Mouse (Mus musculus) hindbrain, embryonic 13.5 days (tissue): ENCODE measurements around the gene Chmp4b. TPM values are rescaled to one million over a fixed set of nuclear protein-coding genes. Genes with fewer than 3 reads are reported as not detected.

Source experiments
- ATAC-seq: fragments of 200-750 bp; cut with Nextera tagmentation; 2 replicates; pipeline ENCODE4 v1.8.0; 2017; ENCODE audit warnings: moderate TSS enrichment; ENCODE audit not compliant: low FRiP score
- H3K27ac ChIP-seq: fragments of 300-500 bp; sonication (generic); 2 replicates; pipeline ENCODE4 v1.5.1; 2015; ENCODE audit warnings: inconsistent platforms, mild to moderate bottlenecking, moderate library complexity
- H3K27me3 ChIP-seq: fragments of 300-500 bp; sonication (generic); 2 replicates; pipeline ENCODE4 v1.6.1; 2015; ENCODE audit warnings: mild to moderate bottlenecking, inconsistent platforms
- H3K36me3 ChIP-seq: fragments of 300-500 bp; sonication (generic); 2 replicates; pipeline ENCODE4 v1.6.1; 2015; ENCODE audit warnings: mild to moderate bottlenecking, inconsistent platforms
- H3K4me1 ChIP-seq: fragments of 300-500 bp; sonication (generic); replicated peaks from 2 replicates; pipeline ENCODE4 v1.6.1; 2015; ENCODE audit warnings: inconsistent platforms
- H3K4me2 ChIP-seq: fragments of 300-500 bp; sonication (generic); 2 replicates; pipeline ENCODE4 v1.6.1; 2015; ENCODE audit warnings: inconsistent platforms, mild to moderate bottlenecking, moderate library complexity
- H3K4me3 ChIP-seq: fragments of 300-500 bp; sonication (generic); 2 replicates; pipeline ENCODE4 v1.5.1; 2015; ENCODE audit warnings: mild to moderate bottlenecking, inconsistent platforms
- H3K9ac ChIP-seq: fragments of 300-500 bp; sonication (generic); 2 replicates; pipeline ENCODE4 v1.6.1; 2015; ENCODE audit warnings: mild to moderate bottlenecking, inconsistent platforms
- H3K9me3 ChIP-seq: fragments of 300-500 bp; sonication (generic); 2 replicates; pipeline ENCODE4 v1.6.1; 2016; ENCODE audit warnings: inconsistent platforms
- WGBS: fragments of 180-500 bp; shearing (Covaris S2); methylation state at CpG from one replicate; pipeline ENCODE4 v1.1.7; 2015; 5-methylcytosine and 5-hydroxymethylcytosine counted together
- polyA plus RNA-seq: library from polyadenylated mRNA; unstranded; fragments of >200 nt; fragmentation: Nextera tagmentation; extraction: Ambion mirVana; gene quantifications from 2 replicates; pipeline ENCODE4 v1.2.1, GENCODE M21; 2015

Gene Chmp4b
- polyA plus RNA-seq, 1 experiment from 2014 or later: 30.4 TPM

- no peak overlapping the region for H3K4me2 ChIP-seq
- no peak for ATAC-seq
- 0 out of 2 replicates have a peak, but pooled peaks cover 5% of the 10 kb centered on the region for H3K9me3 ChIP-seq
- no peak overlapping the region for H3K9ac ChIP-seq
- H3K27me3 ChIP-seq: no peaks in the 10 kb centered on the region
- no peak overlapping the region for H3K27ac ChIP-seq
- no peak overlapping the region for H3K4me3 ChIP-seq
- no peaks in the 10 kb centered on the region for H3K4me1 ChIP-seq
- peaks cover 79% of the 10 kb centered on the region for H3K36me3 ChIP-seq
These were observed 27.4 kb upstream of the Chmp4b start for GRCm38 (mm10) chr2:154624137-154624536.

GRCm38 (mm10) chr2:154630531-154630930, 21.0 kb upstream of the Chmp4b start:
- no peak for ATAC-seq
- H3K4me3 ChIP-seq: no peak overlapping the region
- no peaks in the 10 kb centered on the region for H3K27me3 ChIP-seq
- H3K36me3 ChIP-seq: peaks cover 84% of the 10 kb centered on the region
- no peak overlapping the region for H3K4me2 ChIP-seq
- no peaks in the 10 kb centered on the region for H3K9me3 ChIP-seq
- no peaks in the 10 kb centered on the region for H3K4me1 ChIP-seq
- WGBS: 78% methylated on average over 5 of the region's 5 CpGs
- no peak overlapping the region for H3K9ac ChIP-seq
- H3K27ac ChIP-seq: no peak overlapping the region

DNA sequence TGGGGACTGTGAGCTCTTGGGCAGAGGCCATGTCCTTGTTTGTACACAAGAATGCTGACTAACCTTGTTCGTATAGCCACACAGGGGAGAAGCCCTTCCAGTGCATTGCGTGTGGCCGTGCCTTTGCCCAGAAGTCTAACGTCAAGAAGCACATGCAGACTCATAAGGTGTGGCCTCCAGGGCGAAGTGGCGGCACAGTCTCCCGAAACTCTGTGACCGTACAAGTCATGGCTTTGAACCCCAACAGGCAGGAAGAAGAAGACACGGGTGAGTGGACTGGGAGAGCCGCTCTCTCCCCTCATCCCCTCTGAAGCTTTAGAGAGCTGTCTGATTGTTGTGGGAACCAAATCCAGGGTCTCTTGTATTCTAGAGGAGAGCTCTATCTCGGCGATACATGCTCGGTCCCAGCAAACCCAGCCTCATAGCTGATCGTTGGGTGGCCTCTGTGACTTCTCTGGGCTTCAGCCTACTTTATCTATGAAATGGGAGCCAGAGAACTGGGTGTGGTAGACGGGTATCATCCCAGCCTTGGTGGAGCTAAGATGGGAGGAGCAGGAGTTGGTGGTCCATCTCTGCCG, 19.2 kb upstream of the Chmp4b start:
- H3K27ac ChIP-seq: no peak overlapping the region
- no peak overlapping the region for H3K9ac ChIP-seq
- H3K27me3 ChIP-seq: no peaks in the 10 kb centered on the region
- H3K4me1 ChIP-seq: no peaks in the 10 kb centered on the region
- no peak overlapping the region for H3K4me3 ChIP-seq
- no peaks in the 10 kb centered on the region for H3K9me3 ChIP-seq
- no peak for ATAC-seq
- H3K36me3 ChIP-seq: peaks cover 80% of the 10 kb centered on the region
- WGBS: 94% methylated on average over 16 of the region's 16 CpGs
- H3K4me2 ChIP-seq: no peak overlapping the region

GRCm38 (mm10) chr2:154633039-154633742, 18.3 kb upstream of the Chmp4b start:
- no peaks in the 10 kb centered on the region for H3K27me3 ChIP-seq
- no peak overlapping the region for H3K4me3 ChIP-seq
- H3K9me3 ChIP-seq: peaks cover 3% of the 10 kb centered on the region; the same call in 1 of the 2 replicates
- 84% methylated on average over 5 of the region's 5 CpGs for WGBS
- H3K27ac ChIP-seq: no peak overlapping the region
- H3K4me2 ChIP-seq: no peak overlapping the region
- peaks cover 83% of the 10 kb centered on the region for H3K36me3 ChIP-seq
- ATAC-seq: no peak
- no peaks in the 10 kb centered on the region for H3K4me1 ChIP-seq
- H3K9ac ChIP-seq: no peak overlapping the region

GRCm38 (mm10) chr2:154633876-154634644, 17.4 kb upstream of the Chmp4b start:
- Histone ChIP-seq H3K9me3 (peaks cover 7% of the 10 kb centered on the region; the same call in 1 of the 2 replicates), H3K4me3 (no peak overlapping the region), H3K4me1 (no peaks in the 10 kb centered on the region), H3K4me2 (no peak overlapping the region), H3K27me3 (no peaks in the 10 kb centered on the region), H3K27ac (no peak overlapping the region), H3K9ac (no peak overlapping the region), H3K36me3 (peaks cover 83% of the 10 kb centered on the region)
- 97% methylated on average over 9 of the region's 9 CpGs for WGBS
- no peak for ATAC-seq

DNA sequence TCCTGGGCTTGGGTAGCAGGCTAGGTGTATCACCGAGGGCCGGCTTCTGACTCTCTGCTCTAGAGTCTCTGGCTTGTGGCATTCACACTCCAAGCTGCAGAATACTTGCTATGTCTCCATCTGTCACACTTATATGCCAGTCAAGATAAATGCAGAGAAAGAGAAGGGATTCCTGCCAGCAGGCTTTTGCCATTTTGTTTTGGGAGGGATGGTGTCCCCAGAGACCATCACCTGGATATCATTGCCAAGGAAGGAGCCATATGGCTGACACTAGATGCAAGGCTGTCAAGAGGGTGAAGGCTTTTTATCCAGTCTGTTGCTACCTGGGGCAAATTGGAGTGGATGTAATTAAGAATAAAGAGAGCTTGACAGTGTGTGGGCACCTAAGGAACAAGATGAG, 15.7 kb upstream of the Chmp4b start:
- no peak overlapping the region for H3K27ac ChIP-seq
- H3K27me3 ChIP-seq: no peaks in the 10 kb centered on the region
- no peak overlapping the region for H3K4me2 ChIP-seq
- no peak for ATAC-seq
- no peak overlapping the region for H3K4me3 ChIP-seq
- H3K4me1 ChIP-seq: no peaks in the 10 kb centered on the region
- H3K9ac ChIP-seq: no peak overlapping the region
- H3K9me3 ChIP-seq: peaks cover 7% of the 10 kb centered on the region; the same call in 1 of the 2 replicates
- WGBS: 100% methylated on average over 2 of the region's 2 CpGs
- peaks cover 86% of the 10 kb centered on the region for H3K36me3 ChIP-seq

DNA sequence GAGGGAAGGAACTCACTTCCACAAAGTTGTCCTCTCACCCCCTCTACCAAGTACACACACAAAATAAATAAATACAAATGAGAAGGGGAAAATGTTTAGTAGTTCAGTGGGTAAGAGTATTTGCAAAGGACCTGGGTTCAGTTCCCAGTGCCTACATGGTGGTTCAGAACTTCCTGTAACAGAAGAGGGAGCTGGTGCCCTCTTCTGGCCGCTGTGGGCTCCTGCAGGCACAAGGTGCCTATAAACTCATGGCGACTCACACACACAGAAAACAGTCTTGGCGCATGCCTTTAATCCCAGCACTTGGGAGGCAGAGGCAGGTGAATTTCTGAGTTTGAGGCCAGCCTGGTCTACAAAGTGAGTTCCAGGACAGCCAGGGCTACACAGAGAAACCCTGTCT, 13.0 kb upstream of the Chmp4b start:
- Histone ChIP-seq H3K27me3 (no peaks in the 10 kb centered on the region), H3K27ac (no peak overlapping the region), H3K4me1 (no peaks in the 10 kb centered on the region), H3K4me2 (no peak overlapping the region), H3K36me3 (peaks cover 88% of the 10 kb centered on the region), H3K9ac (no peak overlapping the region), H3K4me3 (no peak overlapping the region), H3K9me3 (peaks cover 7% of the 10 kb centered on the region; the same call in 1 of the 2 replicates)
- 96% methylated on average over 3 of the region's 3 CpGs for WGBS
- ATAC-seq: no peak

- H3K4me2 ChIP-seq: no peak overlapping the region
These were observed 12.4 kb upstream of the Chmp4b start for GRCm38 (mm10) chr2:154639115-154639514.

DNA sequence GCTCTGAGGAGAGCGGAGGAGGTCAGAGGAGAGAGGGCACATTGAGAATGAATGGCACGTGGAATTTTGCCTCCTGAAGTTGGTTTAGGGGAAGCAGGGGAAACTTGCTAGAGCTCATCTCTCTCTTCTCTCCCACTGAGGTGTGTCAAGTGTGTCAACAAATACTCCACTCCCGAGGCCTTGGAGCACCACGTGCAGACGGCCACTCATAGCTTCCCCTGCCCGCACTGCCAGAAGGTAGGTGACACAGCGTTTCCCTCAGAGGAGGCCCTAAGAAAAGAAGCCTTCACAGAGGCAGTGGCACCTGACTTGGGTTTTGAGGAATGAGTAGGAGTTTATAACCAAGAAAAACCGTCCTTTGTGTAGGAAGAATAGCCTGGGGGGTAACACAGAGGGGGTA, 10.3 kb upstream of the Chmp4b start:
- no peak overlapping the region for H3K4me3 ChIP-seq
- H3K4me2 ChIP-seq: no peak overlapping the region
- H3K27ac ChIP-seq: no peak overlapping the region
- no peaks in the 10 kb centered on the region for H3K27me3 ChIP-seq
- ATAC-seq: no peak
- peaks cover 7% of the 10 kb centered on the region; the same call in 1 of the 2 replicates for H3K9me3 ChIP-seq
- H3K4me1 ChIP-seq: no peaks in the 10 kb centered on the region
- WGBS: 83% methylated on average over 8 of the region's 8 CpGs
- peaks cover 88% of the 10 kb centered on the region for H3K36me3 ChIP-seq
- H3K9ac ChIP-seq: no peak overlapping the region

More at GRCm38 (mm10) chr2:154639115-154639514, 12.4 kb upstream of the Chmp4b start:
- WGBS: 95% methylated on average over 4 of the region's 4 CpGs
- ATAC-seq: no peak
- Histone ChIP-seq H3K4me3 (no peak overlapping the region), H3K27ac (no peak overlapping the region), H3K27me3 (no peaks in the 10 kb centered on the region), H3K9ac (no peak overlapping the region), H3K36me3 (peaks cover 91% of the 10 kb centered on the region), H3K4me1 (no peaks in the 10 kb centered on the region), H3K9me3 (peaks cover 7% of the 10 kb centered on the region; the same call in 1 of the 2 replicates)

DNA sequence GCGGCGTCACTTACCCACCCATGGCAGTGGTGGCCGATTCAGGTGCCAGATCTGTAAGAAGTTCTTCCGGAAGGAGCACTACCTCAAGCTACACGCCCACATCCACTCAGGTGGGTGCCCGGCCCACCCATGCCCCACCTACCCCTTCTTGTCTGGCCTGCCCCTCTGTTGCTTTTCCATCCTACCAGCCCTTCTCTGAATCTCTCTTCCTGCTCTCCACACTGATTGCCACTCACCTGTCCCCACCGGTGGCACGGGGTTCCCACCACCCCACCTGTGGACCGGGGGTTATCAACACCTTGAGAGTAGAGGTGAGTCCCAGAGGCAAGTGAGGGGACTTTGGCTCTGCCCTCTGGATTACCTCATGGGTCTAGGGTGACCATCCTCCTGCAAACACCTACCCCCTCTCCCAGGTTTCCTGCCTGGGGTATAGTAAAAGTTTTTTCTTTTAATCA, 9.5 kb upstream of the Chmp4b start:
- WGBS: 96% methylated on average over 9 of the region's 9 CpGs
- Histone ChIP-seq H3K4me2 (no peak overlapping the region), H3K27me3 (no peaks in the 10 kb centered on the region), H3K4me1 (no peaks in the 10 kb centered on the region), H3K36me3 (peaks cover 90% of the 10 kb centered on the region), H3K27ac (no peak overlapping the region), H3K9ac (no peak overlapping the region), H3K9me3 (peaks cover 7% of the 10 kb centered on the region; the same call in 1 of the 2 replicates), H3K4me3 (no peak overlapping the region)
- no peak for ATAC-seq

DNA sequence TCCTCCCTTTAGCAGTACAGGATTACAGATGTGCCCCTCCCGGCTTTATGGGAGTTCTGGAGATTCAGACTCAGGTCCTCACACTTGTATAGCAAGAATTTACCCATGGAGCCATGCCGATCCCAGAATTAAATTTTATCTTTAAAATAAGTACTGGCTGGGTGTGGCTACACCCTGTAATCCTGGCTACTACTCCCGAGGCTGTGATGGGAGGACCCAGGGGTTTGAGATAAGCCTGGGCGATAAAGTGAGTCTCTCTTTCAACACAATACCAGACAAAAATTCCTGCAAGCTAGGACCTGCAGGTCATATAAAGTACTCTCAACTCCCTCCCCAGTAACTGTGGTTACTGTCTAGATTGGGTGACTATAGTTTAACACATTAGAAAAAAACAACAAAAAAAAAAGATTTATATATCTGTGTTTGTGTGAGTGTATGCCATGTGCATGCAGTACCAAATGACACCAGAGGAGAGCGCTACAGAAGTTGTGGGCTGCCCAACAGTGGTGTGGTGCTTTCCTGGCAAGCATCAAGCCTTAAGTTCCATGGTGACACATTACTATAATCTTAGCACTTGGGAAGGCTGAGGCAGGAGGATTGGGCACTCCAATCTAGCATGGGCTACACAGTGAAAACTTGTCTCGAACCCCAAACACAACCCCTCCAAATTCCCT, 8.7 kb upstream of the Chmp4b start:
- Histone ChIP-seq H3K27me3 (no peaks in the 10 kb centered on the region), H3K36me3 (peaks cover 82% of the 10 kb centered on the region), H3K4me1 (no peaks in the 10 kb centered on the region), H3K9me3 (peaks cover 7% of the 10 kb centered on the region; the same call in 1 of the 2 replicates), H3K9ac (no peak overlapping the region), H3K4me2 (no peak overlapping the region), H3K27ac (no peak overlapping the region), H3K4me3 (no peak overlapping the region)
- 91% methylated on average over 6 of the region's 6 CpGs for WGBS
- no peak for ATAC-seq

DNA sequence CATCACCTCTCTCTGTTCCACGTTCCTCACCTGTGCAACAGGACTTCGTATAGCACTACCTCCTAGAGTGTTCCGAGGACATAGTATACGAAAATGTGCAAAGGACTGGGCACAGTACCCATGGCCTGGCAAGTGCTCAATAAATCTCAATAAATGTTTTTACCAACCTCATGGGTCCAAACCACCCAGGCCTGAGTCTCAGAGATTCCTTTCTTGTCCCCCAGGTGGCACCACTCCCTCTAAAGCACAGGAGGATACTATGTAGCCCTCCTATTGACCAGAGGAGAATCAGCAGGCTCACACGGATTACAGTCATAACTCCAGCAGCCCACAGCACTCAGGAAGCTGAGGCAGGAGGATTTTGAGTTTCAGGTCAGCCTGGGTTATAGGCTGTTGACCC, 4.9 kb upstream of the Chmp4b start:
- ATAC-seq: no peak
- no peak overlapping the region for H3K4me2 ChIP-seq
- H3K27ac ChIP-seq: no peak overlapping the region
- 76% methylated on average over 5 of the region's 5 CpGs for whole genome bisulfite sequencing
- H3K4me1 ChIP-seq: no peaks in the 10 kb centered on the region
- H3K9me3 ChIP-seq: no peaks in the 10 kb centered on the region
- H3K27me3 ChIP-seq: no peaks in the 10 kb centered on the region
- H3K9ac ChIP-seq: no peak overlapping the region
- H3K4me3 ChIP-seq: no peak overlapping the region
- peaks cover 48% of the 10 kb centered on the region for H3K36me3 ChIP-seq
